Mouse (Mus musculus): ENCODE measurements around the gene Dip2b. TPM values are rescaled to one million over a fixed set of nuclear protein-coding genes. Genes with fewer than 3 reads are reported as not detected.
"Not testable (repeated sequence)": the region's sequence is repeated elsewhere in the genome, so short reads cannot be mapped to it uniquely, and the experiment has no call there.

Gene Dip2b
- polyA plus RNA-seq, 1 experiment from 2014 or later = 9.8 TPM

GRCm38 (mm10) chr15:100260351-100260750, 221.9 kb downstream of the Dip2b start:
- H3K9me3 ChIP-seq; H3K4me2 ChIP-seq; H3K4me3 ChIP-seq (replicated peaks); H3K27ac ChIP-seq; ATAC-seq (ENCODE audit: insufficient read depth, low FRiP score, low read depth); H3K9ac ChIP-seq; H3K4me1 ChIP-seq; H3K27me3 ChIP-seq (replicated peaks): not testable (repeated sequence)
- WGBS = 81% methylated on average over 4 of the region's 7 CpGs
- peaks cover 33% of the 10 kb centered on the region for H3K36me3 ChIP-seq

GRCm38 (mm10) chr15:100263246-100263905, 224.9 kb downstream of the Dip2b start:
- no peak overlapping the region for H3K9ac ChIP-seq
- no peak for ATAC-seq (ENCODE audit: insufficient read depth, low FRiP score, low read depth)
- no peak overlapping the region for H3K27ac ChIP-seq
- 27% methylated on average over 4 of the region's 4 CpGs for WGBS
- peaks cover 11% of the 10 kb centered on the region for H3K36me3 ChIP-seq
- H3K27me3 ChIP-seq (replicated peaks) = no peaks in the 10 kb centered on the region
- H3K4me1 ChIP-seq = no peaks in the 10 kb centered on the region
- H3K9me3 ChIP-seq = no peaks in the 10 kb centered on the region
- no peak overlapping the region for H3K4me2 ChIP-seq
- no peak overlapping the region for H3K4me3 ChIP-seq (replicated peaks)

GRCm38 (mm10) chr15:100265586-100266325, 227.3 kb downstream of the Dip2b start:
- WGBS = 64% methylated on average over 5 of the region's 5 CpGs
- H3K4me2 ChIP-seq = no peak overlapping the region
- no peak overlapping the region for H3K9ac ChIP-seq
- no peak for ATAC-seq (ENCODE audit: insufficient read depth, low FRiP score, low read depth)
- no peak overlapping the region for H3K4me3 ChIP-seq (replicated peaks)
- H3K4me1 ChIP-seq = no peaks in the 10 kb centered on the region
- H3K27ac ChIP-seq = no peak overlapping the region
- H3K27me3 ChIP-seq (replicated peaks) = no peaks in the 10 kb centered on the region
- H3K9me3 ChIP-seq = no peaks in the 10 kb centered on the region
- no peaks in the 10 kb centered on the region for H3K36me3 ChIP-seq

- no peak for ATAC-seq (ENCODE audit: insufficient read depth, low FRiP score, low read depth)
- WGBS = 58% methylated on average over 2 of the region's 2 CpGs
- Histone ChIP-seq H3K4me1 (no peaks in the 10 kb centered on the region), H3K4me2 (no peak overlapping the region), H3K27me3 (replicated peaks) (no peaks in the 10 kb centered on the region), H3K9me3 (no peaks in the 10 kb centered on the region), H3K4me3 (replicated peaks) (no peak overlapping the region), H3K36me3 (no peaks in the 10 kb centered on the region), H3K9ac (no peak overlapping the region), H3K27ac (no peak overlapping the region)
Measured at GRCm38 (mm10) chr15:100268916-100269315, 230.5 kb downstream of the Dip2b start.

Other genes starting within 250 kb of the Dip2b start
- 71.2 and 78.3 TPM in 2 replicates for gene Lima1, start 163.2 kb upstream of the Dip2b start, polyA plus RNA-seq (2015; fragmentation: Nextera tagmentation; extraction: Ambion mirVana)
- gene Fam186a, start 71.6 kb upstream of the Dip2b start, polyA plus RNA-seq (2015; fragmentation: Nextera tagmentation; extraction: Ambion mirVana) = not detected in 2 replicates
- gene Larp4, start 68.6 kb upstream of the Dip2b start, polyA plus RNA-seq (2015; fragmentation: Nextera tagmentation; extraction: Ambion mirVana) = 34.2 and 39.3 TPM in 2 replicates
- gene Atf1, start 189.2 kb downstream of the Dip2b start, polyA plus RNA-seq (2015; fragmentation: Nextera tagmentation; extraction: Ambion mirVana) = 46.9 and 52.6 TPM in 2 replicates
- gene Tmprss12, start 242.2 kb downstream of the Dip2b start, polyA plus RNA-seq (2015; fragmentation: Nextera tagmentation; extraction: Ambion mirVana) = 0.15 and 0.28 TPM in 2 replicates